Comparison of ENCODE assay signal across 8 mouse cellular contexts in genomic region chr16:85801971-85802811, GRCm38 (mm10). TPM values are rescaled to one million over a fixed set of nuclear protein-coding genes. Genes with fewer than 3 reads are reported as not detected.
DNase-seq lines count a peak whose midpoint lies in the region; ATAC-seq and TF ChIP-seq lines count a peak whose summit lies in the region.

No protein-coding gene starts in this region.

- H3K9me3 ChIP-seq in embryonic facial prominence, embryonic 12.5 days = no peaks in the 10 kb centered on the region
- H3K9me3 ChIP-seq in heart, embryonic 14.5 days (ENCODE audit: control insufficient read depth, low read length) = no peaks in the 10 kb centered on the region
- H3K9me3 ChIP-seq in kidney, postnatal 0 days (replicated peaks; ENCODE audit: low read length) = no peaks in the 10 kb centered on the region
- no peaks in the 10 kb centered on the region for H3K9me3 ChIP-seq in lung, embryonic 16.5 days (ENCODE audit: control insufficient read depth, low read length)

- no peak for TF ChIP-seq POLR2A in thymus, adult 2 months (IDR thresholded peaks at IDR 0.05; ENCODE audit: control insufficient read depth, extremely low read depth, insufficient read depth, low read length, poor library complexity)

- H3K36me3 ChIP-seq in thymus, adult 2 months (ENCODE audit: control insufficient read depth, insufficient read depth, low read length) = no peaks in the 10 kb centered on the region
- peaks cover 26% of the 10 kb centered on the region for H3K36me3 ChIP-seq in embryonic facial prominence, embryonic 12.5 days
- peaks cover 31% of the 10 kb centered on the region for H3K36me3 ChIP-seq in heart, embryonic 14.5 days (ENCODE audit: control insufficient read depth, insufficient read depth, low read length)
- peaks cover 19% of the 10 kb centered on the region for H3K36me3 ChIP-seq in kidney, postnatal 0 days (ENCODE audit: insufficient read depth, low read length)
- H3K36me3 ChIP-seq in lung, embryonic 16.5 days (ENCODE audit: control insufficient read depth, insufficient read depth, low read length) = peaks cover 24% of the 10 kb centered on the region

- H3K4me1 ChIP-seq in thymus, adult 2 months (replicated peaks; ENCODE audit: control insufficient read depth, insufficient read depth, low read length) = no peaks in the 10 kb centered on the region
- 0 out of 2 replicates have a peak, but pooled peaks cover 6% of the 10 kb centered on the region for H3K4me1 ChIP-seq in embryonic facial prominence, embryonic 12.5 days
- peaks cover 14 to 24% of the 10 kb centered on the region in 2 experiments; a peak in 3 of 4 replicates for H3K4me1 ChIP-seq in heart, embryonic 14.5 days (ENCODE audit: control insufficient read depth in 2 of 2, insufficient read depth in 2 of 2, low read length in 2 of 2)
- H3K4me1 ChIP-seq in kidney, postnatal 0 days (replicated peaks; ENCODE audit: insufficient read depth, low read length) = peaks cover 14% of the 10 kb centered on the region; the same call in 1 of the 2 replicates
- peaks cover 23% of the 10 kb centered on the region for H3K4me1 ChIP-seq in lung, embryonic 16.5 days (replicated peaks; ENCODE audit: control insufficient read depth, insufficient read depth, low read length)

- H3K27me3 ChIP-seq in thymus, adult 2 months (ENCODE audit: control insufficient read depth, insufficient read depth, low read length) = peaks cover 4% of the 10 kb centered on the region; the same call in 1 of the 2 replicates
- no peaks in the 10 kb centered on the region for H3K27me3 ChIP-seq in embryonic facial prominence, embryonic 12.5 days
- H3K27me3 ChIP-seq in heart, embryonic 14.5 days (ENCODE audit: control insufficient read depth, insufficient read depth, low read length) = no peaks in the 10 kb centered on the region
- no peaks in the 10 kb centered on the region for H3K27me3 ChIP-seq in kidney, postnatal 0 days (ENCODE audit: insufficient read depth, low read length)
- H3K27me3 ChIP-seq in lung, embryonic 16.5 days (ENCODE audit: control insufficient read depth, insufficient read depth, low read depth, low read length) = no peaks in the 10 kb centered on the region

- peak overlapping the region; percentile 85 for H3K4me2 ChIP-seq in embryonic facial prominence, embryonic 12.5 days (replicated peaks)
- H3K4me2 ChIP-seq in heart, embryonic 14.5 days (ENCODE audit: low read length) = peak overlapping the region; percentile 80
- peak overlapping the region; percentile 75 for H3K4me2 ChIP-seq in kidney, postnatal 0 days (ENCODE audit: low read length)
- peak overlapping the region; percentile 74 for H3K4me2 ChIP-seq in lung, embryonic 16.5 days (ENCODE audit: low read depth, low read length)

- H3K9ac ChIP-seq in embryonic facial prominence, embryonic 12.5 days = peak overlapping the region; percentile 85
- H3K9ac ChIP-seq in heart, embryonic 14.5 days (ENCODE audit: low read length) = peak overlapping the region; percentile 99
- peak overlapping the region; percentile 88 for H3K9ac ChIP-seq in kidney, postnatal 0 days (ENCODE audit: low read depth, low read length)
- peak overlapping the region; percentile 95 for H3K9ac ChIP-seq in lung, embryonic 16.5 days (ENCODE audit: low read length)

- peak; percentile 5; the same call in 1 of the 2 replicates for ATAC-seq in embryonic facial prominence, embryonic 12.5 days (ENCODE audit: insufficient number of reproducible peaks, insufficient read depth, low FRiP score, low TSS enrichment)
- ATAC-seq in heart, embryonic 14.5 days (ENCODE audit: insufficient number of reproducible peaks, insufficient read depth, low FRiP score, low read depth) = no peak
- 0 out of 2 replicates have a peak, but pooled peaks have one; percentile 4 for ATAC-seq in kidney, postnatal 0 days (replicated peaks; ENCODE audit: low FRiP score, low read depth)
- 0 out of 2 replicates have a peak, but pooled peaks have one; percentile 0 for ATAC-seq in lung, embryonic 16.5 days (ENCODE audit: low read depth)

- 0 out of 2 replicates have a peak overlapping the region, but pooled peaks have one; percentile 11 for H3K4me3 ChIP-seq in thymus, adult 2 months (ENCODE audit: control insufficient read depth, insufficient read depth, low read length)
- H3K4me3 ChIP-seq in embryonic facial prominence, embryonic 12.5 days = peak overlapping the region; percentile 86
- H3K4me3 ChIP-seq in heart, embryonic 14.5 days (ENCODE audit: control insufficient read depth in 1 of 2, insufficient read depth in 1 of 2, low read depth in 1 of 2, low read length in 2 of 2) = peak overlapping the region; percentile 82 to 91
- H3K4me3 ChIP-seq in kidney, postnatal 0 days (replicated peaks; ENCODE audit: low read depth, low read length) = peak overlapping the region; percentile 88
- peak overlapping the region; percentile 82 for H3K4me3 ChIP-seq in lung, embryonic 16.5 days (ENCODE audit: low read length)

- 2% methylated on average over 67 of the region's 67 CpGs for WGBS in thymus, adult 2 months
- under 1% methylated on average over 67 of the region's 67 CpGs for WGBS in embryonic facial prominence, embryonic 12.5 days
- 1% methylated on average over 67 of the region's 67 CpGs for WGBS in heart, embryonic 14.5 days
- WGBS in kidney, postnatal 0 days = under 1% methylated on average over 67 of the region's 67 CpGs
- WGBS in lung, embryonic 16.5 days = under 1% methylated on average over 67 of the region's 67 CpGs

- no peak for DNase-seq in thymus, adult 2 months
- DNase-seq in thymus, postnatal 25 days = no peak
- DNase-seq in kidney, postnatal 0 days (ENCODE audit: low spot score) = peak; percentile 58
- peak; percentile 21 for DNase-seq in right cerebral cortex, adult 18-20 months
- no peak for DNase-seq in thymus, postnatal 36 days

- H3K27ac ChIP-seq in thymus, adult 2 months (ENCODE audit: control insufficient read depth, insufficient read depth, low read length) = no peak overlapping the region
- peak overlapping the region; percentile 92 for H3K27ac ChIP-seq in embryonic facial prominence, embryonic 12.5 days
- H3K27ac ChIP-seq in heart, embryonic 14.5 days (replicated peaks in 1 of 2; ENCODE audit: control insufficient read depth in 1 of 2, insufficient read depth in 1 of 2, low read depth in 2 of 2, low read length in 2 of 2) = peak overlapping the region; percentile 96 to 99
- peak overlapping the region; percentile 94 for H3K27ac ChIP-seq in kidney, postnatal 0 days
- H3K27ac ChIP-seq in lung, embryonic 16.5 days (ENCODE audit: low read length) = peak overlapping the region; percentile 97

- no peak for TF ChIP-seq CTCF in thymus, adult 2 months (IDR thresholded peaks at IDR 0.05; ENCODE audit: borderline replicate concordance, control insufficient read depth, extremely low read depth, insufficient read depth, low read length, poor library complexity)
- TF ChIP-seq CTCF in kidney, postnatal 0 days (IDR thresholded peaks at IDR 0.05; ENCODE audit: low read depth) = peak; percentile 8; the same call in 1 of the 2 replicates

RNA-seq across cellular contexts. Expression of gene Adamts1, which starts 0.7 kb away (rescaled TPM):
- polyA plus RNA-seq in thymus, adult 2 months (2012; rRNA removed) = 2.9 and 3.8 TPM in 2 replicates
- 50.2 and 50.9 TPM in 2 replicates for polyA plus RNA-seq in embryonic facial prominence, embryonic 12.5 days (2016; fragmentation: Nextera tagmentation; extraction: Ambion mirVana)
- 44.9 and 46.1 TPM in 2 replicates for polyA plus RNA-seq in heart, embryonic 14.5 days (2014; fragmentation: Nextera tagmentation; extraction: Ambion mirVana)
- 75.9 and 82.8 TPM in 2 replicates for polyA plus RNA-seq in kidney, postnatal 0 days (2015; fragmentation: Nextera tagmentation; extraction: Ambion mirVana)
- polyA plus RNA-seq in lung, embryonic 16.5 days (2015; fragmentation: Nextera tagmentation; extraction: Ambion mirVana) = 77.6 and 82.1 TPM in 2 replicates

Comparison
In these comparisons a context has a peak if more than half of its experiments do, and no peak if none do; other contexts are left out.
1. DNase-seq: peak in kidney, postnatal 0 days (single experiment) and right cerebral cortex, adult 18-20 months (single experiment); none in thymus, adult 2 months (single experiment), thymus, postnatal 25 days (single experiment) and thymus, postnatal 36 days (0 of 2).
2. H3K4me3 ChIP-seq: peak in every context shown above with its lines; median percentile 88 in kidney, postnatal 0 days; 86 in heart, embryonic 14.5 days; 86 in embryonic facial prominence, embryonic 12.5 days; 82 in lung, embryonic 16.5 days; 11 in thymus, adult 2 months.
3. Peak in every context shown above with its lines, with median percentiles within 50 percentile points of each other: H3K4me2 ChIP-seq and H3K9ac ChIP-seq.